Mouse (Mus musculus): ENCODE results near the gene Eef1akmt3. TPM values are rescaled to one million over a fixed set of nuclear protein-coding genes. Genes with fewer than 3 reads are reported as not detected.

Eef1akmt3 gene
- polyA plus RNA-seq, 1 experiment from 2014 or later, result 0.20 TPM

DNA sequence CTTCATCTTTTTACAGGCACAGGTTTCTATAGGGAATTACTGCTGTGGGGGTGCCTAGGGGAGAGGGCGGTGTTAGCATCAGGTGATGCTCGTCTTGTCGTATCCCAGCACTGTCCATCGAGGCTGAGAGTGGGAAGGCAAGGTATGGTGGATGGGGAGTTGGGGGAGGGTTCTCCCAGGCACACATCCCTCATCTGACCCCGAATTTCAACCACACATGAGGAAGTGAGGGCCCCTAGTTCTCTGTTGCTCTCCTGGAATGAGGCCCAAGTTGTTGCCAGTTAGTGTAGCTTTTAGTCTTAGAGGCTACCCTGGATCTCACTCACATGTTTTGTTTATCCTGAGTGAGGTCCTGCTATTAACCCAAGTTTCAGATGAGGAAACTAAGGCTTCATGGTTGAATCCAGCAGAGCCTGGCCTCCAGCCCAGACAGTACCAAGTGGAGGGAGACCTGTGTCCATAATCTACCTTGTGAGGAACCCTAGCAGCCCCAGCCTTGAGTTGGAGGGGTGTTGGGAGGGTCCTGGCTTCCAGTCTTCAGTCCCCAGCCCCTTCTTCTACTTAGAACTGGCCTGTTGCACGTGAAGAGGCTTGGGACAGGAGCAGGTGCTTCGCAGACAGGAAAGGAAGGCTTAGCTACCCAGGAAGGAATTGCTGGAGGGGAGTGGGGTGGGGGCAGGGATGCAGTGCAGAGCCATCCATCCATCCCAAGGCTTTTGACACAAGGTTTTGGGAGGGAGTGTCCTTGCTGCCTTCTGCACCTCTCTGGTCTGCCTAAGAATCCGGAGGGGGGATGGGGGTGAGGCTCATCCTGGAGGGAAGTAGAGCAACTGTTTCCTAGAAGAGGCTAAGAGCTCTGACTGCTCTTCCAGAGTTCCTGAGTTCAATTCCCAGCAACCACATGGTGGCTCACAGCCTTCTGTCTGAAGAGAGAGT, 53.9 kb downstream of the Eef1akmt3 start:
- Histone ChIP-seq H3K27ac (replicated peaks) (no peak overlapping the region), H3K4me1 (peaks cover 66% of the 10 kb centered on the region), H3K9me3 (no peaks in the 10 kb centered on the region), H3K27me3 (no peaks in the 10 kb centered on the region), H3K4me2 (replicated peaks) (no peak overlapping the region), H3K4me3 (no peak overlapping the region), H3K9ac (replicated peaks) (no peak overlapping the region), H3K36me3 (peaks cover 8% of the 10 kb centered on the region)
- no peak for ATAC-seq (ENCODE audit: low FRiP score, low read depth)
- WGBS, result 61% methylated on average over 8 of the region's 8 CpGs

DNA sequence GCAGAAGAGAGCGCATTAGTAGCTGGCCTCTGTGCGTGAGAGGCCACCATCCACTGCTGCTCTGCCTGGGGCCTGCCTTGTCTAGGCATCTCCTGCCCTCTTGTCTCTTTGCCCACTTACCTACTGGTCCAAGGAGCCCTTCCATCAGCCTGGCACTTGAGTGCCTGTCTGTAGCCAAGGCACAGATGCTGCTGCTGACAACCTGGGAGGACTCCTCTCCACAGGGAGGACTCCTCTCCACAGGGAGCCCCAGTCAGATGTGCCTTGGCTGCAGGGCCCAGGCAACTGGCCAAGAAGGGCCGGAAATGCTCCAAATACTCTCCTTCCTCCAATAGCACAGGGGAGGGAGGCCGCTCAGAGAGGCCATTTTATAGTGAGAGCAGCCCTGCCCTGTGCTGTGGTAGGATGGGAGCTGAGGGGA, 54.8 kb downstream of the Eef1akmt3 start:
- Histone ChIP-seq H3K36me3 (0 out of 2 replicates have a peak, but pooled peaks cover 5% of the 10 kb centered on the region), H3K4me3 (no peak overlapping the region), H3K9me3 (no peaks in the 10 kb centered on the region), H3K4me2 (replicated peaks) (no peak overlapping the region), H3K27me3 (no peaks in the 10 kb centered on the region), H3K27ac (replicated peaks) (peak overlapping the region; percentile 36; the same call in 1 of the 2 replicates), H3K4me1 (peaks cover 75% of the 10 kb centered on the region), H3K9ac (replicated peaks) (no peak overlapping the region; the same call in 1 of the 2 replicates)
- 67% methylated on average over 4 of the region's 4 CpGs for WGBS
- ATAC-seq (ENCODE audit: low FRiP score, low read depth), result no peak

DNA sequence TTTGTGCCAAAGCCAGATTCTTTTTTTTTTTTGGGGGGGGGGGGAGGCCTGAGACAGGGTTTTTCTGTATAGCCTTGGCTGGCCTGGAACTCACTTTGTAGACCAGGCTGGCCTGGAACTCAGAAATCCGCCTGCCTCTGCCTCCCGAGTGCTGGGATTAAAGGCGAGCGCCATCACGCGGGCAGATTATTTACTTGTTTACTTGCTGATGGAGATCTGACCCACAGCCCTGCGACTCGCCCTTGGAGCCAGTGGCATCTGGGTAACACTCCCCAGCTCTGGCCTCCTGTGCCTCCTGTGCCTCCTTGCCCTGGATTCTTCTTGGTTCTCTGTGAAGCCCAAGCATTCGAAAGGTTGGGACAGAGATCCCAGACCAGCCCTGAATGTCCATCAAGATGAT, 55.7 kb downstream of the Eef1akmt3 start:
- Histone ChIP-seq H3K27me3 (no peaks in the 10 kb centered on the region), H3K9ac (replicated peaks) (no peak overlapping the region), H3K4me3 (no peak overlapping the region), H3K9me3 (no peaks in the 10 kb centered on the region), H3K27ac (replicated peaks) (no peak overlapping the region), H3K36me3 (no peaks in the 10 kb centered on the region), H3K4me1 (peaks cover 84% of the 10 kb centered on the region), H3K4me2 (replicated peaks) (no peak overlapping the region)
- WGBS, result 91% methylated on average over 9 of the region's 9 CpGs
- no peak for ATAC-seq (ENCODE audit: low FRiP score, low read depth)

DNA sequence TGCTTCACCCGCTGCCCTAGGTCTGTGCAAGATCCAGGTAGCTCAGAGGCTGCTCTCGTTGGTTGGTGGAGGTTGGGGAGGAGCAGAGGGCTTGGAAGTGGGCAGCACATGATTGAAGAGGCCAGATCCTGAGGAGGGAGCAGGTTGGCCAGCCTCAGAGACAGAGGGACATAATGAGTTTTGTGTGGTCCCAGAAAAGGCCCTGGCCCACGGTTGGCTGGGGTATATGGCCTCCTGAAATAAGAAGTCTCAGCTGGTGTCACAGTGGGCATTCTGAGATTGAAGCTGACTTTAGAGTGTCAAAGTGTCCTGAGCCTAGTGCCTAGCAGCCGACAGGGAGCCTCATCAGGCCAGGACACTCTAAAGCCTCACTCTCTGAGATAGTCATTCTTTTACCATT, 56.2 kb downstream of the Eef1akmt3 start:
- no peak overlapping the region for H3K4me3 ChIP-seq
- H3K9me3 ChIP-seq, result no peaks in the 10 kb centered on the region
- no peak for ATAC-seq (ENCODE audit: low FRiP score, low read depth)
- H3K9ac ChIP-seq (replicated peaks), result no peak overlapping the region
- H3K36me3 ChIP-seq, result no peaks in the 10 kb centered on the region
- no peak overlapping the region for H3K4me2 ChIP-seq (replicated peaks)
- peak overlapping the region; percentile 42; the same call in 1 of the 2 replicates for H3K27ac ChIP-seq (replicated peaks)
- H3K4me1 ChIP-seq, result peaks cover 84% of the 10 kb centered on the region
- no peaks in the 10 kb centered on the region for H3K27me3 ChIP-seq
- 82% methylated on average over 4 of the region's 4 CpGs for WGBS

DNA sequence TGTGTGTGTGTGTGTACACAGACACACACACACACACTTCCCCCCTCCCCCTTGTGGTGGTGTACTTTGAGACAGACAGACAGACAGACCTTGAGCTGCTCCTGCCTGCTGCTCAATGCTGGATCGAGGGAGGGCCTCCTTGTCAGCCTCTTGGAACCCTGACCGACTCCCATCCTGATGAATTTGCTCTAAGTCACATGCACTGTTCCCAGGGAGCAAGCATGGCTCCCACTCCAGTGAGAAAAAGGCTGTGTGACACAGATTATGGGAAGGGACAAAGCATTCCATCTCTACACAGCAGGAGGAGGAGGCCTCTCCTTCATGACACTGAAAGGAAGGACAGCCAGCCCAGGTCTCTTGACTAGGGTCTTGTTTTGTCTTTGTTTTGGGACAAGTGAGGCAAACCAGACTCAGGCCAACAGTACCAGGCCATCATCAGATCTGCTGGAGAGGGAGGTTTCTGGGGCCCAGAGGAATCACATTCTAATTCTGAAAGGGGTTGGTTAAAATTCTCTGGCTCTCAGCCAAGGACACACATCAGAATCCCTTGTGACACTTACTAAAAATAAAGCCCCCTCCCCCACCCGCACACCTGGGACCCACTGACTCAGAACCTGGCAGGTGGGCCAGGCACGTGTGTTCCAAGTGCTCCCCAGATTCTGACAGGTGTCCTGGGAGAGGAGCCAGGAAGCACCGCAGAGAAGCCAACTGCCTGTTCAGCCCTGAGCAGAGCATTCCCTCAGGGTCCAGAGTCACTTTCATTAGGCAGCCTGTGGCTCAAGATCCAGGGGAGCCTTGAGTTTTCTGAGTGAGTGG, 56.9 kb downstream of the Eef1akmt3 start:
- Histone ChIP-seq H3K9ac (replicated peaks) (peak overlapping the region; percentile 2; the same call in 1 of the 2 replicates), H3K9me3 (no peaks in the 10 kb centered on the region), H3K27me3 (no peaks in the 10 kb centered on the region), H3K4me3 (no peak overlapping the region), H3K4me2 (replicated peaks) (peak overlapping the region; percentile 17), H3K27ac (replicated peaks) (peak overlapping the region; percentile 42), H3K4me1 (peaks cover 83% of the 10 kb centered on the region), H3K36me3 (no peaks in the 10 kb centered on the region)
- no peak for ATAC-seq (ENCODE audit: low FRiP score, low read depth)
- WGBS, result 57% methylated on average over 5 of the region's 5 CpGs

DNA sequence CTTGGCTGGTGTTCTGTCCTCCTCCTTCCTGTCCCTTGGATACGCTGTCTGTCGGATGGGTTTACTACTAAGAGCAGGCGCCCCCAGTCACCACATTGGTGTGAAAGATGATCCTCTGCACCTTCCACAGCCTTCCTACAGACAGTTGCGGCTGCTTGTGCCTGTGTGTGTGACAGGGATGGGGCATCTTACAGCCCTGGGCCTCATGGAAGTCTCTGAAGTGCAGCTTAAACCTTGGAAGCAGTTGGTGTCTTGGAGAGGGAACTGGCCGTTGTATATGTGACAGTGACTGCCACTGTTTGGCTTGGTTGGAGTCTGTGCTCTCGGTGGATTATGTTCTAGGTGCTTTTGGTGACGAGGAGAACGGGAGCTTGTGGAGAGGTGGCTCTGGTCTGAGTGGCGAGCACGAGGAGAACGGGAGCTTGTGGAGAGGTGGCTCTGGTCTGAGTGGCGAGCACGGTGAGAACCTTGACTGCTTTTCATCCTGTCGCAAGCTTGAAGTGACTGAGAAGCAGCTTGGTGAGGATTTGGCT, 58.1 kb downstream of the Eef1akmt3 start:
- H3K9ac ChIP-seq (replicated peaks), result 0 out of 2 replicates have a peak overlapping the region, but pooled peaks have one; percentile 47
- no peak for ATAC-seq (ENCODE audit: low FRiP score, low read depth)
- no peaks in the 10 kb centered on the region for H3K36me3 ChIP-seq
- H3K27me3 ChIP-seq, result no peaks in the 10 kb centered on the region
- no peak overlapping the region for H3K4me3 ChIP-seq
- peak overlapping the region; percentile 83; the same call in 1 of the 2 replicates for H3K4me2 ChIP-seq (replicated peaks)
- no peaks in the 10 kb centered on the region for H3K9me3 ChIP-seq
- H3K4me1 ChIP-seq, result peaks cover 77% of the 10 kb centered on the region
- H3K27ac ChIP-seq (replicated peaks), result no peak overlapping the region
- 64% methylated on average over 14 of the region's 14 CpGs for WGBS

DNA sequence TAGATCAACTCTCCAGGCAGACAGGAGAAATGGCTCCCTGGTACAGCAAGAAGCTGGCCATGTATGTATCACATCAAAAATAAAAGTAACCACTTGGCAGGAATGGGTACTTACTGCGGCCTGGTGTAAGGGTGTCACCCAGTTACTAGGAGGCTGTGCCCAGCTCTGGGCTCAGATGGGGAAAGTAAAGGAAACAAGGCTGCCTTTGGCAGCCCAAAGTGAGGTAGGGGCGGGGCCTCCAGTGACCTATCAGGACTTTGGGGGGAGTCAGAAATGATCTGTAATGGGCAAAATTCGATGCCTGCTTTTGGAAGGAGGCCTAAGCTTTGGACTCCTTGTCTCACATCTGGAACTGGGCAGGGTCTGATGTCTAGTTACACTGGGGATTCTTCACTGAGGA, 59.6 kb downstream of the Eef1akmt3 start:
- H3K4me2 ChIP-seq (replicated peaks), result peak overlapping the region; percentile 83
- no peaks in the 10 kb centered on the region for H3K9me3 ChIP-seq
- H3K4me3 ChIP-seq, result no peak overlapping the region; the same call in 1 of the 2 replicates
- no peaks in the 10 kb centered on the region for H3K27me3 ChIP-seq
- WGBS, result 66% methylated on average over 3 of the region's 3 CpGs
- no peak overlapping the region for H3K27ac ChIP-seq (replicated peaks)
- H3K36me3 ChIP-seq, result no peaks in the 10 kb centered on the region
- peaks cover 67% of the 10 kb centered on the region for H3K4me1 ChIP-seq
- no peak for ATAC-seq (ENCODE audit: low FRiP score, low read depth)
- H3K9ac ChIP-seq (replicated peaks), result peak overlapping the region; percentile 96; the same call in 1 of the 2 replicates

MicroRNAs encoded within 50 kb of the gene (microRNA counts, 519-probe panel; counts per million panel counts)
- microRNA mmu-miR-26a, result not detected
- not detected for microRNA mmu-miR-546

Small RNA genes lying within 50 kb of the gene (microRNA-seq; reads per million reads assigned to microRNA genes)
- gene Mir26a-2 (37.2 reads per million, percentile 41 among the genes with 10 or more reads in this experiment), gene Mir546 (not detected)

Other genes starting within 250 kb of the Eef1akmt3 start
- gene Atp23, start 140.2 kb downstream of the Eef1akmt3 start, polyA plus RNA-seq (2016; fragmentation: Nextera tagmentation; extraction: Ambion mirVana), result 14.4 and 15.0 TPM in 2 replicates
- 40.1 and 45.4 TPM in 2 replicates for gene Ctdsp2, start 62.8 kb downstream of the Eef1akmt3 start, polyA plus RNA-seq (2016; fragmentation: Nextera tagmentation; extraction: Ambion mirVana)
- gene Avil, start 40.8 kb downstream of the Eef1akmt3 start, polyA plus RNA-seq (2016; fragmentation: Nextera tagmentation; extraction: Ambion mirVana), result 3.1 and 3.4 TPM in 2 replicates
- gene Tsfm, start 10.7 kb downstream of the Eef1akmt3 start, polyA plus RNA-seq (2016; fragmentation: Nextera tagmentation; extraction: Ambion mirVana), result 74.5 and 79.2 TPM in 2 replicates
- 33.1 and 33.6 TPM in 2 replicates for gene Mettl1, start 99 bp downstream of the Eef1akmt3 start, polyA plus RNA-seq (2016; fragmentation: Nextera tagmentation; extraction: Ambion mirVana)
- gene Cyp27b1, start 6.7 kb upstream of the Eef1akmt3 start, polyA plus RNA-seq (2016; fragmentation: Nextera tagmentation; extraction: Ambion mirVana), result 0.09 and 0.16 TPM in 2 replicates
- 4.6 and 5.3 TPM in 2 replicates for gene March9, start 18.7 kb upstream of the Eef1akmt3 start, polyA plus RNA-seq (2016; fragmentation: Nextera tagmentation; extraction: Ambion mirVana)
- 2,032 and 2,136 TPM in 2 replicates for gene Cdk4, start 22.0 kb upstream of the Eef1akmt3 start, polyA plus RNA-seq (2016; fragmentation: Nextera tagmentation; extraction: Ambion mirVana)
- 165 and 167 TPM in 2 replicates for gene Tspan31, start 28.8 kb upstream of the Eef1akmt3 start, polyA plus RNA-seq (2016; fragmentation: Nextera tagmentation; extraction: Ambion mirVana)
- 1.3 TPM in 2 replicates for gene Agap2, start 33.8 kb upstream of the Eef1akmt3 start, polyA plus RNA-seq (2016; fragmentation: Nextera tagmentation; extraction: Ambion mirVana)
- 112 and 116 TPM in 2 replicates for gene Os9, start 79.6 kb upstream of the Eef1akmt3 start, polyA plus RNA-seq (2016; fragmentation: Nextera tagmentation; extraction: Ambion mirVana)
- 15.2 and 17.7 TPM in 2 replicates for gene B4galnt1, start 123.7 kb upstream of the Eef1akmt3 start, polyA plus RNA-seq (2016; fragmentation: Nextera tagmentation; extraction: Ambion mirVana)
- 0.89 and 1.1 TPM in 2 replicates for gene Slc26a10, start 139.1 kb upstream of the Eef1akmt3 start, polyA plus RNA-seq (2016; fragmentation: Nextera tagmentation; extraction: Ambion mirVana)
- gene Arhgef25, start 148.6 kb upstream of the Eef1akmt3 start, polyA plus RNA-seq (2016; fragmentation: Nextera tagmentation; extraction: Ambion mirVana), result 39.6 and 46.1 TPM in 2 replicates
- 204 and 205 TPM in 2 replicates for gene Dtx3, start 154.2 kb upstream of the Eef1akmt3 start, polyA plus RNA-seq (2016; fragmentation: Nextera tagmentation; extraction: Ambion mirVana)
- 17.0 and 18.1 TPM in 2 replicates for gene Pip4k2c, start 170.1 kb upstream of the Eef1akmt3 start, polyA plus RNA-seq (2016; fragmentation: Nextera tagmentation; extraction: Ambion mirVana)
- gene Kif5a, start 221.8 kb upstream of the Eef1akmt3 start, polyA plus RNA-seq (2016; fragmentation: Nextera tagmentation; extraction: Ambion mirVana), result 53.9 and 61.6 TPM in 2 replicates
- 245 and 250 TPM in 2 replicates for gene Dctn2, start 224.9 kb upstream of the Eef1akmt3 start, polyA plus RNA-seq (2016; fragmentation: Nextera tagmentation; extraction: Ambion mirVana)
- gene Mbd6, start 247.5 kb upstream of the Eef1akmt3 start, polyA plus RNA-seq (2016; fragmentation: Nextera tagmentation; extraction: Ambion mirVana), result 20.3 and 21.7 TPM in 2 replicates